Mouse (Mus musculus): ENCODE results near the gene Hsf2.

Gene Hsf2

DNA sequence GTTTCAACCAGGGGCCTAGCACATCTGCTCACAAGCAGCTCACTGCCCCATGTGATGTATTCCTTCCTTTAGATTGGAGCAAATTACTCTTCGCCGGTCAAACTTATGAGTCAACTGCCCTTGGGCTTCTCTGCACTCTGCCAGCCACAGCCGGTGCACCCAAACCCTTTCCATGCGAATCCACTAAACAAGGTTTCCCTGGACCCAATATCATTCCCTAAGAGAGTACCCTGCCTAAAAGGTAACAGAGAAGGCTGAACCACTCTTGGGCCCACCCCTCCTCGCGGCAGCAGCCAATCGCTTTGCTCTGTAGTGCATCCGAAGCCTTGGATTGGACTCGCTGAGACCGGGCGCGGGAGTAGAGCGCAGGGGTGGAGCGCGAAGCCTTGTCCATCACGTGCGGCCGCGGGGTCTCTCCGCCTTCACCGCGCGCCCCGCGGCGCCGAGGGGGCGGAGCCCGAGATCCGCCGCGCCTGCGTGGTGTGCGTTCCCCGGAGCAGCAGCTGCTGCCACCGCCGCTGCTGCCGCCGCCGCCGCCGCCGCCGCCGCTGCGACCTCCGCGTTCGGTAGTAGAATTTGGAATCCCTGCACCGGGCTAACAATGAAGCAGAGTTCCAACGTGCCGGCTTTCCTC is at the start of gene Hsf2:
Hsf2 (plus strand) TSS at position 478 of the 634 bp plus-strand sequence.
- peak; percentile 95 for DNase-seq (ENCODE audit: low spot score in 2 of 2)

DNA sequence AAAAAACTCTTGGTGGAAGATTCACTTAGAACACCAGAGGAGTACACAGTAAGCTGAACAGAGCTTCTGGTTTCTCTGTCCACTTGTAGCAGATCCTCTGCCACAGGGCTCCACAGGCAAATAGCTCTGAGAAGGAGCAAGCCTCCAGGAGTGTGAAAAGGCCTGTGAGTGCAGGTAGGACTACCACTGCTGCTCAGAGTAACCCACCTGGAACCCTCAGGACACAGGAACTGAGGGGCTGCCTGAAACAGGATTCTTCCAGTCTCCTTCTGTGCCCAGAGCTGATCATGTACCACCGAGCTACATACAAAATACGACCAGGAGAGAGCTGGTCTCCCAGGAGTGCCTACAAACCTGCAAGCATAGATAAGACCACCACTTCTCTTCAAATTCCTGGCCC is 48.3 kb upstream of the Hsf2 start:
- peak; percentile 8 to 18 for DNase-seq (ENCODE audit: low spot score in 2 of 2)

- DNase-seq (ENCODE audit: low spot score in 2 of 2) = peak in 1 of 2 experiments; percentile 10
These were observed 45.1 kb upstream of the Hsf2 start for GRCm38 (mm10) chr10:57441049-57441448.

- DNase-seq (ENCODE audit: low spot score in 2 of 2) = peak in 1 of 2 experiments; percentile 1
These were observed 41.8 kb upstream of the Hsf2 start for GRCm38 (mm10) chr10:57444392-57444791.

DNA sequence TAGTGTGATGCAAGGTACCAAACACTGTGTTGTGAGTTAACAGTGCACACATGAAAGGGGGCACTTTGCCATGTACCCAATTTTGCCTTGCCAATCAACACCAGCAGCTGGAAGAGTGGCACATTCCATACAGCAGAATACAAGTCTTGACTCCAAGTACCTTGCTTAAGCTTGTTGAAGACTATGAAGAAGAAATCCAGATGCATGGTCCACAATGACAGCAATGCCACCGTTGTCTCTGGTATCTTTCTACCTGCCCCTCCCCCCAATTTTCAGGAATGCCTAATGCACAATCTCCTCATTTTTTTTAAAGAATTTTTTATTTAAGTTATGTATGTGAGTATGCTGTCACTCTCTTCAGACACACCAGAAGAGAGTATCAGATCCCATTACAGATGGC is 40.5 kb upstream of the Hsf2 start:
- no peak for DNase-seq (ENCODE audit: low spot score in 2 of 2)

DNA sequence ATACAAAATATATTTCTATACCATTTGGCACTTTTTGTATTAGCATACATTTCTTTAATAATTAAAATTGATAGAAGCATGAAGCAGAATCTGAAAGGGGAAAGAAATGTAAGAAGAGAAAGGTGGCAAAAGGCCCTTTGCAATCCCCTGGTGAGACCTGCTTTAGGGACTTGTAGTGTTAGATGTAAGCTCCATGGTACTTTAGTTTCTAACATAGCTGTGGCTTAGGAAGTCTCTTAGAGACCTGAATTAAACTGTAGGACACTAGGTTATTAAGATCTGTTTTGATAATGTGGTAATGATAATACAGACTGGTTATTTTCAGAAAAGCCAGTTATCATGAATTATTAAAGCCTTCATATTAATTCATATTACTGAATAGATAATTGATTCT is 38.5 kb upstream of the Hsf2 start:
- DNase-seq (ENCODE audit: low spot score in 2 of 2) = no peak

- DNase-seq (ENCODE audit: low spot score in 2 of 2) = peak; percentile 60 to 61
These were observed 38.0 kb upstream of the Hsf2 start for GRCm38 (mm10) chr10:57448051-57448716.

GRCm38 (mm10) chr10:57463298-57463697 is 22.9 kb upstream of the Hsf2 start:
- DNase-seq (ENCODE audit: low spot score in 2 of 2) = peak; percentile 54 to 61

- no peak for DNase-seq (ENCODE audit: low spot score in 2 of 2)
These were observed 20.4 kb upstream of the Hsf2 start for GRCm38 (mm10) chr10:57465768-57466167.

GRCm38 (mm10) chr10:57477121-57477843 is 8.9 kb upstream of the Hsf2 start:
- DNase-seq (ENCODE audit: low spot score in 2 of 2) = no peak

GRCm38 (mm10) chr10:57481717-57482116 is 4.5 kb upstream of the Hsf2 start:
- no peak for DNase-seq (ENCODE audit: low spot score in 2 of 2)

DNA sequence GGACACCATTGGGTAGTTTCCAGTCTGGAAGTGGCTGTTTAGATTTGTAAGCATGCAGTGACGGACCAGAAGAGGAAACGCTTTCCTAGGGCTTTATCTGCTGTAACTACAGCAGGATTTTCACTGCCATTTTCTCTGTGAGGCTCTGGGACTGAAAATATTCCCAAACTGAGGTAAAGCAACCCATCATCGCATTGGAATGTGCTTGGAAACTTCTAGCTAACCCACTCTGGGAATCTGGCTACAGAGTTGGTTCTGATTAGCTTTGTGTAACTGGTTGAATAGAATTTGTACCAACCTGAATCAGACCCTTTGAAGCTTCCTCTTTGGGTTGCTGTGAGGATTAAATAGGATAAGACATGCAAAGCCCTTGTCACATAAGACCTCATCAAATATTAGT is 1.4 kb upstream of the Hsf2 start:
- no peak for DNase-seq (ENCODE audit: low spot score in 2 of 2)

- no peak for DNase-seq (ENCODE audit: low spot score in 2 of 2)
These were observed 422 bp downstream of the Hsf2 start for GRCm38 (mm10) chr10:57486542-57487071.

DNA sequence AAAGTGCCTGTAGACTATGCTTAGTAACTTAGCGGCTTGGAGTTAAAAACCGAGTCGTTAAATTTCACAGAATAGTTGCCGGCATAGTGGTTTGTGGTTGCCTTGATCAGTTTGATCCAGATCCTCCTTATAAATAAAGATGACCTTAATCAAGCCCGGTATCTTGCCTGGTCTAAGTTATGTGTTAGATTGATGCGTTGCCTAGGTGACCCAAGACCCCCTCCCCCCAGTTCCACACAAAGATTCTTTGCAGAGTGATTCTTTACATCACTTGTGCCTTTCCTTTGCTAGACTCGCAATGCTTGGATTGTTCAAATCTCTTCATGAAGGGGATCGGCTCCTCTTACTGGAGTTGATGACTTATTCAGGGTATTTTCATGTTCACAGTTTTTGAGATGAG is 1.0 kb downstream of the Hsf2 start:
- DNase-seq (ENCODE audit: low spot score in 2 of 2) = no peak

DNA sequence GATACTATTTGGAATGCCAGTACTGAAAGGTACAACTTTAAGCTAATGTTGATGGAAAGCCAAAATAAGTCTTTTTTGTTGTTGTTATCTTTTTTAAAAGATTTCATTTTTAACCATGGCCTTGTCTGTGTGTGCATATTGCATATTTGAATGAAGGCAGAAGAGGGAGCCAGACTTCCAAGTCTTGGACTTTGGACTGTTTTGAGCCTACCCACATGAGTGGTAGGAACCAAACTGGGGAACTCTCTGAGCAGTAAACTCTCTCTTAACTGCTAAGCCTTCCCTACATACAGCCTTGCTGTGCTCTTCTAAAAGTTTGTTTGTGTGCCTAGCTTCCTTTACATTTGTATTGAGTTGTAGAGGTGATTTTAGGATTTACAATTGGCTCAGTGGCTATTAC is 2.4 kb downstream of the Hsf2 start:
- no peak for DNase-seq (ENCODE audit: low spot score in 2 of 2)

- DNase-seq (ENCODE audit: low spot score in 2 of 2) = peak; percentile 1 to 3
These were observed 5.9 kb downstream of the Hsf2 start for GRCm38 (mm10) chr10:57492050-57492449.

DNA sequence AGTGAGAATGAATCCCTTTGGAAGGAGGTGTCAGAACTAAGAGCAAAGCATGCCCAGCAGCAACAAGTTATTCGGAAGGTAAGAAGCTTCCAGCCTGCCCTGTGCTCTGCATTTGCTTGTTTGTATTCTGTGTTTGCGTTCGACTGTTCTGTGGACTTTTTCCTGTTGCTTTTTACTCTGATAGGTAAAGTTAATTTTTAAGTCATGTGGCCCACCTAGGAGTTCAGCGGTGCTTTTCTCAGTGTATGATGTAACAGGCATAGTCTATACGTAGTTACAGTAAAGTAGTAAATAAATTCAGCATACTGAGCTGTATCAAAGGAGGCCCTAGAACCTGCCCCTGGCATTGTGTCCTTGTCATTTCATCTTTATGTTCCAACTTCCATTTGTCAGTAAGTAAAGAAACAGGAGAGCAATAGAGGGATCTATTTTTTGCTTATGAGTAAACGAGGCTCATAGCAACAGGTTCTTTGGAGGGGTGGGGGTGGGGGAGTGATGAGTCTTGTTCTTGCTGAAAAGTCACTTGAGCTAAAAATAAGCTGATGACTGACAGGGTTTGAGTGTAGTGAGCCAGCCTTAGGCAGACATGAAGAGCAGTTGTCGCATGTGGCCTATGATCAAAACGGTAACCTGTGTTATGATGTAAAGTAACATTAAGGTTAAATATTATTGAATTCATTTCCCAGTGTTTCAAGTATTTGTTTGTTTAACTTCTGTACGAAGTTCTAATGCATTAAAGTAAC is 13.4 kb downstream of the Hsf2 start:
- no peak for DNase-seq (ENCODE audit: low spot score in 2 of 2)

GRCm38 (mm10) chr10:57514616-57515015 is 28.4 kb downstream of the Hsf2 start:
- no peak for DNase-seq (ENCODE audit: low spot score in 2 of 2)

GRCm38 (mm10) chr10:57515278-57515677 is 29.1 kb downstream of the Hsf2 start:
- DNase-seq (ENCODE audit: low spot score in 2 of 2) = no peak

DNA sequence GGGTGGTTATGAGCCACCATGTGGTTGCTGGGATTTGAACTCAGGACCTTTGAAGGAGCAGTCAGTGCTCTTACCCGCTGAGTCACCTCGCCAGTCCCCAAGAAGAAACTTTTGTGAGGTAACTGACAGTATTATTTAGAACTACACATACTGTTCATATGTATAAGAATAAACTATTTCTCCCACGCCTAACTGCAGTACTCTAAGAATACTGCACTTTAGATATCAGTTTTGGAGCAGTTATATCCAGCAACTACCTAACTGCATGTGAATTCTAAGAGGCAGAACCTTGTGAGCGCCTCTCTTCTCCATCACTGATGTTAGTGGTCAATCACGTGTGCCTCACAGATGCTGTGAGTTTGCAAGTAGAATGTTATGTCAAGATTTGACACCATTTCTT is 40.3 kb downstream of the Hsf2 start:
- DNase-seq (ENCODE audit: low spot score in 2 of 2) = no peak

- DNase-seq (ENCODE audit: low spot score in 2 of 2) = peak in 1 of 2 experiments; percentile 6
These were observed 44.9 kb downstream of the Hsf2 start for GRCm38 (mm10) chr10:57531076-57531475.

All from spleen, postnatal 36 days (tissue).